Mouse (Mus musculus): ENCODE data around the gene Spata32. TPM values are rescaled to one million over a fixed set of nuclear protein-coding genes. Genes with fewer than 3 reads are reported as not detected.

The Spata32 gene
- total RNA-seq, 2 experiments from 2014 or later, result not detected

DNA sequence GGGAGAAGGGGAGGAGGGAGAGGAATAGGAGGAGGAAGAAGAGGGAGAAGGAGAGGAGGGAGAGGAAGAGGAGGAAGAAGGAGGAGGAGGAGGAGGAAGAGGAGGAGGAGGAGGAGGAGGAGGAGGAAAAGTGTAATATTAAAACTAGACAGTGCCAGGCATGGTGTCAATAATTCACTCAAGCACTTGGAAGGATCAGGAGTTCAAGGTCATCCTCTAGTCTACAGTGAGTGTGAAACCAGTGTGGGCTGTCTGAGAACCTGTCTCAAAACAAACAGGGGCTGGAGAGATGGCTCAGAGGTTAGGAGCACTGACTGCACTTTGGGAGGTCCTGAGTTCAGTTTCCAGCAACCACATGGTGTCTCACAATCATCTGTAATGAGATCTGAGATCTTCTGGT is 15.9 kb downstream of the Spata32 start:
- DNase-seq, result no peak

DNA sequence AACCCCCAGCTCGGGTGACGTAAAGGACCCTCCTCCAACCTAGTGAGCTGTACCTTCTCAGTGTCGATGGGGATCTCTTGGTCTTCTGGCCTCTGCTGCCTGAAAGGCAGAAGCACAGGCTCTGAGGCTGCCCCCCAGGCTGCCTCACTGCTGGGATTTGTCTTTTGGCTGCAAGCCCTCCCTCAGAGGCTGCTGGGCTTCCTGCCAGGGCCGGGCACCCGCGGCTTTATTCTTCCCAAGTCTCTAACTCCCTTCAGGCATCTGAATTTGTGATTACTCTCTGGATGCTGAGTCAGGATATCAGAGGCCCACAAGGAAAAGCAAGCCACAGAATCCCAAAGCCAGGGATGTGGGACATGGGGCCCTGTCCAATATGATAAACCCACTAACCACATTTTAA is 16.6 kb downstream of the Spata32 start:
- peak; percentile 83 for DNase-seq

DNA sequence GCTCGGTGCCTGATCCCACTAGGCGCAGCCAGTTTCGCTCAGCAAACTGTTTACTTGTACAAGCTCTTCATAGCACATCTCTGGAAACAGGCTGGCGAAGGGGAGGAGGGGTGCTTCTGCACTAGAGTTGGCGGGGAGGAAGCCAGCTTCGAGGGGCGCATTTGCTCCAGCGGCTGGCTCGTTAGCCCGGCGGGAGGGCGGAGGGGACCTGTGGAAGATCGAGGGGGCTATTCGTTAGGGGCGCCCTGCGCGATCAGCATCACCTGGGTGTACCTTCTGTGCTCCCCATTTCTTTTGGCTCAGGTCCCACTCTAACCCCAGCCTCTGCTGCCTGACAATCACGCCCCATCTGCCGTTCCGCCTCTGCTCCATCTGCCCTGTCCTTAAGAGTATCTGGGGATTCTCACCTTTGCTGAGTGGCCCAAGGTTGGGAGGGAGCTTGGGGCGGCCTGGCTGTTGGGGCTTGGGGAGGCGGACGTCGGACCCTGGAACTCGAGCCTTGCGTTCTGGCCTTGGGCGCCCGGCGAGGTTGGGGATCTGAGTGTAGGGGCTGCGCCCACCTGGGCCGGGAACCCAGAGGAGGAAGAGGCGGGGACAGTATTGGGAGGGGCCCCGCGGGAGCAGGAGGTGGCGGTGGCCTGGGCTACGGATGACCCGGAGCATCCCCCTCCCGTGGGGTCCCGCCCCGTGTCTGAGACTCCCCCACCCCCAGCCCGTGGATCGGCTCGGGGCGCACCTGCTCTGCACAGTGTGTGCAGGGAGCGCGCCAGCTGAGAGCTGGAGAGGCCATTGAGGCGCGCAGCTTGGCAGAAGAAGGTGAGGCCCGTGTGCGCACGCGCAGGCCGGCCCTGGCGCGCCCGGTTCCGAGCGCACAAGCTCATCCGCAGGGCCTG is 19.1 kb downstream of the Spata32 start:
- peak; percentile 45 for DNase-seq

GRCm38 (mm10) chr11:103198339-103198738 is 19.9 kb downstream of the Spata32 start:
- no peak for DNase-seq

GRCm38 (mm10) chr11:103197340-103197739 is 20.9 kb downstream of the Spata32 start:
- no peak for DNase-seq

DNA sequence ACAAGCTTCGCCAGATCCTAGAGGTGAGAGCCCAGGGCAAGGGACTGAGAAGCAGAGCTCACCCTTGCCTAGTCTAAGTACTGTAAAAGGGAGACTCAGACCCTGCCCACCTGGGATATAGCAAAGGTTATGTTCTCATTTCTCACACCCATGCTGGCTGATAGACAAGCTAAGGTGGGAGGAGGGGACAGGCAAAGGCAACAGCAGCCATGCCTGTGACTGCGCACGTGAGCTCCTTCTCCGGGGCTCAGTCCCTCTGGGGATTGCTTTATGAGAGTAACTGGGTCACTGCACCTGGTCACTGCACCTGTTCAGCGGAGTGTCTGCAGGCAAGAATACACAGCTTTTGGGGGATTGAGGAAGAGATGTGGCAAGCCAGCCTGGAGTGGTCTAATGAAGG is 22.6 kb downstream of the Spata32 start:
- DNase-seq, result no peak

DNA sequence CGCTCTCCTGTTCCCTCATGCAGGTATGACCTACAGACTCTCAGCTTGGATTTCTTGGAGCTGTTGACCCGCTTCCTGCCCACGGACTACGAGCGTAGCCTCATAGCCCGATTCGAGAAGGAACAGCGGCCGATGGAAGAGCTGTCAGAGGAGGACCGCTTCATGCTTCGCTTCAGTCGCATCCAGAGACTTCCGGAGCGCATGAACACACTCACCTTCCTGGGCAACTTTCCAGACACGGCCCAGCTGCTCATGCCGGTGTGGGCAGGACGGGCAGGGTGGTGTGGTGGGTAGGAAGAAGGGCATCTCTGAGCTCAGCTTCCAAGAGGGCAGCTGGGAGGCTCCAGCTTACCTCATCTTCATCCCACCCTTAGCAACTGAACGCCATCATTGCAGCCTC is 23.0 kb downstream of the Spata32 start:
- DNase-seq, result no peak

- DNase-seq, result no peak
Observed at GRCm38 (mm10) chr11:103193825-103194168, 24.4 kb downstream of the Spata32 start.

DNA sequence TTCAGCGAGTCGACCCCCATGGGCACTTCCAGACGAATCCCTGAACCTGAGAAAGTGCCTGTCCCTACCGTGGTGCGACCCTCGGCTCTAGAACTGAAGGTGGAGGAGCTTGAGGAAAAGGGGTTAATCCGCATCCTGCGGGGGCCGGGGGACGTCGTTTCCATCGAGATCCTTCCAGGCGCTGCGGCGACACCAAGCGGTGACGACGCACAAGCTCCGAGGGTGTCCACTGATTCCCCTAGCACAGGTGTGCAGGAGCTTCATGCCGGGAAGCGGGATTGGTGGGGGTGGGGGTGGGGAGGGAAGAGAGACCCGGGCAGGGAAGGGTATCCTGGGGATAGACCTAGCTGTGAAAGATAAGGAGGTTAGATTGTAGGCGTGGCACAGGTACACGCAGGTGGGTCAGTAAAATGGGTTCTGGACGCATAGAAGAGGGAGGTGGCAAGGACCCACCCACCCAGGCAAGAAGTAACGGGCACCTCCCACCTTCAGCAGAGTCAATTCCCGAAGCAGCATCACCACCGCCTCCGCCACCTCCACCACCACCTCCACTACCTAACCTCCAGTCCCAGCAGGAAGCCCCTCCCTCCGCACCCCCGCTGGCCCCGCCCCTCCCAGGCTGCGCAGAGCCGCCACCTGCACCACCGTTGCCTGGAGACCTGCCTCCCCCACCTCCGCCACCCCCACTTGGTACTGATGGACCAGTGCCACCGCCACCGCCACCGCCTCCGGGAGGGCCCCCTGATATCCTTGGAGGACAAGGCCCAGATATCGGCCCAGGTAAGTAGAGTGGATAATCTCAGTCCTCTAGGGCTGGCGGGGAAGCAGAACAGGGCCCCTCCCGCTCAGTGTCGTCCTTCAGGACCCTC is 25.0 kb downstream of the Spata32 start:
- DNase-seq, result peak; percentile 50

- no peak for DNase-seq
Observed at GRCm38 (mm10) chr11:103192230-103192955, 25.8 kb downstream of the Spata32 start.

- peak; percentile 70 for DNase-seq
Observed at GRCm38 (mm10) chr11:103184891-103185290, 33.3 kb downstream of the Spata32 start.

- no peak for DNase-seq
Observed at GRCm38 (mm10) chr11:103181911-103182310, 36.3 kb downstream of the Spata32 start.

- no peak for DNase-seq
Observed at GRCm38 (mm10) chr11:103181349-103181748, 36.9 kb downstream of the Spata32 start.

DNA sequence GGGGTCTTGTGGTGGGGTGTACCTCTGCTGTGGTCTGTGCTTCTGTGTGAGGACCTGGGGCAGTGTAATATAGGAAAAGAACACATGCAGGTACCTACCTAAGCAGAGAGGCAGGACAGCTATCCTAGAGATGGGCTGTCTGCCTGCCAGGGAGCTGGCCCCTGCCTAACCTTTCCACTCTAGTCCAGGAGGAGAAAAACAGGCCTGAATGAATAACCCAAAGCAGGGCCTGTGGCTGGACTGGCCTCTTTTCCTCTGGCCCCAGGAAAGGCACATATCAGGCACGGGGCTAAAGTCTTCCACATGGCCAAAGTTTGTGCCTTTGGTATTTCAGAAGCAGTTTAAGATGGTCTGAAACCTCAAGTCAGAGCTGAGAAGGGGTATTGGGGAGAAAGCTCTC is 37.8 kb downstream of the Spata32 start:
- no peak for DNase-seq

GRCm38 (mm10) chr11:103178748-103179147 is 39.5 kb downstream of the Spata32 start:
- no peak for DNase-seq

- DNase-seq, result no peak
Observed at GRCm38 (mm10) chr11:103177815-103178485, 40.3 kb downstream of the Spata32 start.

DNA sequence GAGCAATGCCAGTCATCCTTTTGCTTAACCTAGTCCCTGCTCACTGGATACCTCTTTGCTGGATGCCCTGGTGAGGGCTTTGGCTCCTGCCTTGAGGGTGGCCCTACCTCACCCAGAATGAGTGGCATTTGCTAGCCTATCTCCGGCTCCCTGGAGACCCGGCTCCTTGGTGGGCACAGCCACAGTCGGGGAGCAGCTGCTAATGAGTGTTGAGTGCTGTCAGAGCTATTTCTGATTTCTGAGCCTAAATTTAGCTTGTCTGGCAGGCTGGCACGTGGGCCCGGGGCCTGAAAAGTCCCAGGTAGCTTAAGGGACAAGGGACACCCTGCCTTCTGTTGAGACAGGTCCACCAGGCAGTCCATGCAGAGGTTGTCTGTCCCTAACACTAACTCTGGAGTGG is 41.0 kb downstream of the Spata32 start:
- DNase-seq, result peak; percentile 59

DNA sequence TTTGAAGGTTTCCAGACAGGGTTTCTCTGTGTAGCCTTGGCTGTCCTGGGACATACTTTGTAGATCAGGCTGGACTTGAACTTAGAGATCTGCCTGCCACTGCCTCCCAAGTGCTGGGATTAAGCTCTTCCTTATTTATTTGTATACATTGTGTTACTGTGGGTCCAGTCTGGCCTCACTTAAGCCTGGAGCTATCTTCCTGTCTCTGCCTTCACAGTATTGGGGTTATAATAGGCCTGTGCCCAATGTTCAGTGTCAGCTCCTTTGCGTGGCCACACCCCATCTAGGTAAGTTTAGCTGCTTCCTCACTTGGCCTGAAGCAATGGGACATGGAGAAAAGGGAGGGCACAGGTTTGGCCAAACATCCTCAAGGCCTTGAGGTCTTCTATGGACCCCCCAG is 41.7 kb downstream of the Spata32 start:
- no peak for DNase-seq

DNA sequence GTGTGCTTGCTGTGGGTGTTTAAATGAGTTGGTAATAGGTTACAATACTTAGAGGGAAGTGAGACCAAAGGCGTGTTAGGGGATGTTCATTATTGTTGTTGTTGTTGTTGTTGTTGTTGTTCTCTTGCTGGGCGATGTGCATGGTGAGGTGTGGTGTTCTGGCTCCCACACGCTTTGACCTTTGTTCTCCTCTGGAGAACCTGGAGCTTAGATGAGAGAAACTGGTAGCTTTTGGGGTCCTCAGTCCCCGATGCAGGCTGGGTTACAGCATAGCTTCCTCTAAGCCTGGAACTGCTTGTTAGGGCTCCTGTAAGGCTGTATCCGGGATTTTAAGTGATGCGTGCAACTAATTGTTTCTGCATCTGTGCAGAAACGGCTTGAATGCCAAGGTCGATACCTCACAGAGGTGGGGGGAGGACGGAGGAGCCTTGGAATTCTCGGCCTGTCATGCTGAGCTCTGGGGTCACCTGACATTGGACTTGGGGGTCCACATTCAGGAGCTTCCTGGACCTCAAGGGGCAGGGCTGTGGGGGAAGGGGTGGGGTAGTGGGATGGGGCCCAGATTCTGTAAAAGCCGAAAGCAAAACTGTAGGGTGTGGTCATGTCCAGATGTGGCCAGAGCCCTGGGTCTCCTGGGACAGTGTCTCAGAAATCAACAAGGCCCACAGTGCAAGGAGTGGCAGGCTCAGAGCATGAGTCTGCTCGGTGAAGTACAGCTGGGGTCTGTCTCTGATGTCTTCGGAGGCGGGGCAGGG is 42.4 kb downstream of the Spata32 start:
- DNase-seq, result peak; percentile 45

DNA sequence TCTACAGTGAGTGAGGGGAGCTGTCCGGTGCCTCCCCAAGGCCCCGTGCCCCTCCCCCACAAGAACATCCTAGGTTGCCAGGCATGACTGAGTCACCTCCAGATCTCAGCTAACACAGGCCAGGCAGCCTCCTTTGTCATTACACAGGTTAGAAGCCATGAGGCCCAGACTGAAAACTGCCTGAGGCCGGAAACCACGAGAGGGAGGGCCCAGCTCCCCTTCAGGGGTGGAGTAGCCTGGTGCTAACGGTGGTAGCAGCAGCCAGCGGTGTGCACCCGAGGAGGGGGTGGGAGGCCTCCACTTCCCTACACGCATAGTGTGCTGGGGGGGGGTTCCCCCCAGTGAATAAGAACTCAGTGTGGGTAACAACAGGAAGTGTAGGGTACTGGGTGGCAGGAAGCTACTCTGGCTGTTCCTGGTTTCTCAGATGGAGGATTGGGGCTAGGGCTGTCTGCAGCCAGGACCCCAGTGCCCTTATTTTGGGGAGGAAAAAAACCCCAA is 43.3 kb downstream of the Spata32 start:
- DNase-seq, result peak; percentile 32

GRCm38 (mm10) chr11:103174411-103174832 is 43.8 kb downstream of the Spata32 start:
- no peak for DNase-seq
